Mouse (Mus musculus): ENCODE data around the gene Frzb.
"Not testable (repeated sequence)": the region's sequence is repeated elsewhere in the genome, so short reads cannot be mapped to it uniquely, and the experiment has no call there.

Gene Frzb

DNA sequence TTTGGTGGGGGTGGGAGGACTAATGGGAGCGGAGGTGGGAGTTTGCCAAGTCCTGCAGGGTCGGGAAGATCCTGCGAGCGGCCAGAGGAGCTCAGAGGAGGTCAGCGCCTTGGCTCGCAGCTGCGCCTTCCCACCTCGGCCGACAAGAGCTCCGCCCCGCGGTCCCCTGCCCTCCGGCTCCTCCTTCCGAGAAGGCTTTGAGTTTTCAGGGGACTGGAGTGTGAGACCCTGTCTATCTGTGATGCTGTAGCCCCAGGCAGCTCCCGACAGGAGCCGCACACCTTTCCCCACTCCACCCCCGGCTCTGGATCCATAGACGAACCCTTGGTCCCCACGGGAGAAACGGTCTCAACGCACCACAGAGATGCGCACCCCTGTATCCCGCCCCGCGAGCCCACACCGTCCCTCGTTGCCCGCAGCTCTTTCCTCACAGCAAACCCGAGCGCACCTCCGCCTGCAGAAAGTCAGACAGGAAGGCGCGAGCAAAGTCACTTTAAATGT lies at the start of gene Frzb:
Gene Frzb (minus strand): TSS at position 335 of the 501 bp plus-strand sequence.
- no peak for DNase-seq

- DNase-seq: not testable (repeated sequence)
Observed at GRCm38 (mm10) chr2:80495304-80495703, 47.9 kb upstream of the Frzb start.

DNA sequence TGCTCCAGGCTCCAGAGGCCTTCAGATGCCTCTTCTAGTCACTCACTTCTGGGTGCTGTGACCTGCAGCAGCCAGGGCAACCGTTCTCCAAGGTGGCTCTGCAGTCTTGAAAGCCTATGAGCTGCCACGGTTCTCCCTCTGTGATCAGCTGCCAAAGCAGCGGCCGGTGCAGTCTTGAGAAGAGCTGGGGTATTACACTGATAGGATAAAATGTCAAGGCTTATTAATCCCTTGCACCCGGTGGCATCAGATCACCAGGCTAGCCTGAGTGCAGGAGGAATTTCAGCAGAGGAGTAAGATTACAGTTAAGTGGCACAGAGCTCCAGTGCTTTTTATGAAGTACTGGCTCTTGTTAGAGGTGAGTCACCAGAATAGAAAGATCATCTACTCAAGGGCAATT lies 39.4 kb upstream of the Frzb start:
- no peak for DNase-seq

DNA sequence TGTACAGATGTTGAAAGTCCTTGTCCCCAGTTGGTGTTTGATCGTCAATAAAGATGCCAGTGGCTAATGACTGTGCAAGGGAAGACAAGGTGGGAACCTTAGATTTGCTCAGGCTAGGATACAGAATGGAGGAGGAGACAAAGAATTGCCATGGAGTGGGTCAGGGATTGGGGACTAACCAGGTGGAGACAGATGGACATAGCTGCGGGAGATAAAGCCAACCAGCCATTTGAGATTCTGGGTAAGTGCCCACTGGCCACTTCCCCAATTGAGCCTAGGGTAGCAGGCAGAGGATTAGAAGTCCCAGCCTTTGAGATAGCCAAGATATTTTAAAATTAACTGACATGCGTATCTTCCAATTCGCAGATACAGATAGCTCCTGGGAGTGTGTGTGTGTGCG lies 37.5 kb upstream of the Frzb start:
- no peak for DNase-seq

GRCm38 (mm10) chr2:80475831-80476230 lies 28.4 kb upstream of the Frzb start:
- DNase-seq: no peak

- DNase-seq: no peak
Observed at GRCm38 (mm10) chr2:80474247-80474796, 26.9 kb upstream of the Frzb start.

GRCm38 (mm10) chr2:80465991-80466821 lies 18.8 kb upstream of the Frzb start:
- no peak for DNase-seq

DNA sequence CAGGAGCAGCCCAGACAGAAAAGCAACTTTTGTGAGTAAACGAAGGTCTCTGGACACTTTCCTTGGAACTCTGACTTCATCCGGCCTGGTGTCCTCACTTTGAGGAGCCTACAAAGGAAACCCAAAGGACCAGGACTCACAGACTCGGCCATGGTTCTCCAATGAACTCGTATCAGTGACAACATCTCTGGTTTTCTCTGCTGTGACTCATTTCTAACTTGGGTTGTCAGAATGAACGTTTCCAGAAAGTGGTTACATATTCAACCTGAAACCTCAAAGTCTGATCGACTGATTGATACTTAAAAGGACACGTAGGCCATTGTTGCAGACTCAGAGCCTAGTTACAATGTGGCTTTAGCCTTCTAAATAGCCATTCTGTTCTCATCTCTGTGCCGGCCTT lies 14.4 kb upstream of the Frzb start:
- DNase-seq: no peak

DNA sequence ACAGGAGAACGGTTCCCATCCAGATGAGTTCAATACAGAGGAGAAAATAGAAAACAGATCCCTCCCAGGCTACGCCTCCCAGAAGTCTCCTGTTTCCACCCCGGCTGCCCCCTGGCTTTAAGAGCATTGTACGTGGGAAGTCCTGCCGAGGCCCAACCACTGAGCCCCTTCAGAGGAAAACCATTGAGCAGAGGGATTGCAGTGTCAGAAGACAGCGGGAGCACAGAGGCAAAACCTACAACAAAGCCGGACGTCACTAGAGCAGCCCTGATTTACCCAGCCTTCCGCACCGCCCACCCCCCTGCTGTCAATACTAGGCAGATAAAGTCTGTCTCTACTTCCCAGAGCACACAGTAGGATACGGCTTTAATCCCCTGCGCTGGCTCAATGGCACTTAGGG lies 806 bp upstream of the Frzb start:
- DNase-seq: no peak

- DNase-seq: no peak
Observed at GRCm38 (mm10) chr2:80446308-80447151, 895 bp downstream of the Frzb start.

DNA sequence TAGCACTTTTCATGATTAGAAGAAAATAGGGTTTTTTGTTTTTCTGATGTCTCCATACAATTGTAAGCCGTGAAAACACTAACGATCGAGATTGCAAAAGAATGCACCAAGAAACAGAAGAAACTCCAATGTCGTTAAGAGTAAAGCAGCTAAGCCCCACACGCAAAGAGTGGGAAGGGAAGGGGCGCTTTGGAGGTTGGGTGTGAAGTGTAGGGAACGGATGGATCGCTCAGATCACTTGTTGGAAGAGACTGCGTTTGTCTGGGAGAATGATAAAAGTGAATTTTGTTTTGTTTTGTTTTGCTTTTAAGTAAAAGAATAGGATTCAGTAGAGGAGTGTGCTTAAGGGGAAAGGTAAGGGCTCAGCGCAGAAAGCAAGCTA lies 1.5 kb downstream of the Frzb start:
- no peak for DNase-seq

GRCm38 (mm10) chr2:80445491-80445890 lies 1.9 kb downstream of the Frzb start:
- no peak for DNase-seq

DNA sequence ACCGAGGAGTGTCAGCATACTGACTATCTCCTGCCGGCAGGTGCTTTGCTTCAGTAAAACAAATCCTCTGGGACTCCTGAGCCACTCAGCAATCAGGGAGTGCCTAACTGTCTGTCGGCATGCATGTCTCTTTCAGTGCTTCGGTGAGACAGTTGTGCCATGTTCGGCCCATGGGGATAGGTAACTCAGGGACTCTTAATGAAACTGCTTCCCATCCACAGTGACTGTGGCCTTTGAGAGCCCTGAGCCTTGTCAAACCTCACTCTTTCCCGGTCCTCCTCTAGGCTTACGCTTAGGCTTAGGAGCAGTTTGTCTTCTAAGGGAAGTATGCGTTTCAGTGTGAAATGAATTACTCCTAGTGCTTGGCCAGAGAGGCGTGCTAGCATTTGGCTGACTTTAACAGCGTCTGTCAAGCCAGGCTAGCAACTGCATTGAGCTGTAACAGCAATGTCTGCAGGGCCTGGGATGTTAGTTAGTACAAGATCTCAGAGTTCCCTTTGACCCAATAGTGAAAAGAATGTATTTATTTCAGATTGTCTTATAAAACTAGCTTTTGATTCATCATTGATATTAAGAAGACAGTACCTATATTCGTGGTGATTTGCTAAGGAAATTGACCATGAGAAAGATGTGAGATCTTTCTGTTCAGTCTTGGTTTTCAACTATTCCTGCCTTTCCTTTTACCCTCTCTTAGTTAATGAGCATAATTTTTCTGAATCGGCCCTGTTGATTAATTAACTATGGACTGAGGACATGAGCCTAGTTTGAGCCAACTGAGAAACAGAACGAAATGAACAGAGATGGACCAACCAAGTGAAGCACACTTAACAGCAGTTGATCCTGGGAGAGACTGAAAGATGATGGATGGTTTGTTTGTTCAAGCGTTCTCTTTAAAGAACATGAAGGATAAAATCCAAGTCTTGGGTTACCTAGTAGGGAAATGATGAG lies 2.7 kb downstream of the Frzb start:
- no peak for DNase-seq

- DNase-seq: no peak
Observed at GRCm38 (mm10) chr2:80443962-80444361, 3.5 kb downstream of the Frzb start.

DNA sequence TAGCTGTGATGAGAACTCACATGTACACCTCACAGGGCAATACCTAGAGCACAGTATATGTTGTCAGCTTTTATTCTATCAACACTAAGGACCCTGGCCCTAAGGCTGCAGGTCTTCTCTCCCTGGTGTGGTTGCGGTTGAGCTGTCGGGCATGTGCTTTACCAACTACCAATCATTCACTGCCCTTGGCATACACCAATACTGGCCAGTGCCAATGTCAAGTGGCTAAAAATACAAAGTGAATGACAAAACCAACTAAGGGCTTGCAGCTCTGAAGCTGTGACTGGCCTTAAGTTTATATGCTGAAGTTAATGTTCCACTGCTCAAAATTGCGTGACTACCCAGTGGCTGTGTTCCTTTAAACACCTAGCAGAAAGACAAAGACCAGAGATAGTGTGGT lies 6.0 kb downstream of the Frzb start:
- no peak for DNase-seq

DNA sequence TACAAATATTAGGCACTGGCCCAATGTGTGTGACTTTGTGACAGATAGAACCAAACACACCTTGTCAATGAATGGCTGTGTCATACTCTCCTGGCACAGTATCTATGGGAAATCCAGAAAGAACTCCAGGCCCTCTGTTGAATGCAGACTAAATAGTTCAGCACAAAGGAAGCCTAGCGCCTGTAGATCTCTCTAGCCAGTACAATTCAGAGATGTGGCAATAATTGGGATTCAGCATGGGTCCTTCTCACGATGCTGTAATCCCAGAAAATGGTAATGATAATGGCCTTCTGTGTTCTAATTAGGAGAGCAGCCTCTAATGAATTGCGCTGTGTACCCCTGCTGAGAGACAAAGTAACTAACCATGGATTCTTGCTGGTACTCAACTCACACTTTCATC lies 8.6 kb downstream of the Frzb start:
- no peak for DNase-seq

- DNase-seq: no peak
Observed at GRCm38 (mm10) chr2:80437401-80437800, 10.0 kb downstream of the Frzb start.

- DNase-seq: no peak
Observed at GRCm38 (mm10) chr2:80434783-80435572, 12.4 kb downstream of the Frzb start.

DNA sequence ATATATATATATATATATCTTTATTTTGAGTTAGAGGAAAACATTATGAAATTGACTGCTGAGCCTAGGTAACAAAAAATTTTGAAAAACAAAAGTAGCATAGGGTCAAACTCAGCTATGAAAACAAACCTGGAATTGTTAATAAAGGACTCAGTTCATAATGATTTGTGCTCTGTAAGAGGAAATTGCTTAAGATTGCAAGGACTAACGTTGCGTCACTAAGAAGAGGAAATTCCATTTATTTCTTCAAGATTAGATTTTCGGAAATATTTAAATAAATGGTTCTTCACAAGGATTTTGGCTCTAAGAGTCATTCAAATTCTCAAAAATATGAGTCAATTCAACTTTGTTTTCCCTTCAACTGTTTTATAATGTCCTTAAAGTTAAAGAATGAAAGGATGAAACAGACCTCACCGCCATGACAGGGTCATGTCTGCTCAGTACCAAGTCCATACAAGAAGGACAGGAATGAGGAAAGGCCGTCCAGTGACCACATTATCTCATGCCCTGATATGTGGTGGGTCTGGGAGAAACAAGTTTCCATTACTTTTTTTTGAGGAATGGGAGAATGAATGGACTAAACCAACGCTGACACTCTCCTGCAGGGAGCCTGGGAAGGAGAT lies 14.1 kb downstream of the Frzb start:
- no peak for DNase-seq

GRCm38 (mm10) chr2:80430357-80431053 lies 16.9 kb downstream of the Frzb start:
- DNase-seq: no peak

Measured in B cell, adult 2 months (primary cell).